Mouse (Mus musculus): ENCODE measurements around the gene Stag1.

Stag1 gene

DNA sequence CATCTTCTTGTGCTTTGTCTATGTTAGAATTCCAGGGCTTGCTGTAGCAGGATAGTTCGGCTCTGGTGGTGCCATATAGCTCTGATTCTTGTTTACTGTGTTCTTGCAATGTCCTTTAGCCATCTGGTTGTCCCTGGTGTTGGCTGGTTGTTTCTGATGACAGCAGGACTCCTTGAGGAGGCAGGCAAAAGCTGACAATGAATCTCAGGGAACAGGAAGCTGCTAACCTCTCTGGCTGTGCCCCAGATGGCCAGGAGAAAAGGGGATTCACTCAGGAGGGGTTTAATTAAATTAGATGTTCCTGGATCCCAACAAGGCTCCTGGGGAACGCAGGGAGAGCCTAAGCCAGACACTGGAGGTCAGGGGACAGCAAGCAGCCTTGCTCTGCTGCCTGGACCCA is 344.4 kb downstream of the Stag1 start:
- DNase-seq (ENCODE audit: extremely low read depth, insufficient read length, low spot score): no peak

DNA sequence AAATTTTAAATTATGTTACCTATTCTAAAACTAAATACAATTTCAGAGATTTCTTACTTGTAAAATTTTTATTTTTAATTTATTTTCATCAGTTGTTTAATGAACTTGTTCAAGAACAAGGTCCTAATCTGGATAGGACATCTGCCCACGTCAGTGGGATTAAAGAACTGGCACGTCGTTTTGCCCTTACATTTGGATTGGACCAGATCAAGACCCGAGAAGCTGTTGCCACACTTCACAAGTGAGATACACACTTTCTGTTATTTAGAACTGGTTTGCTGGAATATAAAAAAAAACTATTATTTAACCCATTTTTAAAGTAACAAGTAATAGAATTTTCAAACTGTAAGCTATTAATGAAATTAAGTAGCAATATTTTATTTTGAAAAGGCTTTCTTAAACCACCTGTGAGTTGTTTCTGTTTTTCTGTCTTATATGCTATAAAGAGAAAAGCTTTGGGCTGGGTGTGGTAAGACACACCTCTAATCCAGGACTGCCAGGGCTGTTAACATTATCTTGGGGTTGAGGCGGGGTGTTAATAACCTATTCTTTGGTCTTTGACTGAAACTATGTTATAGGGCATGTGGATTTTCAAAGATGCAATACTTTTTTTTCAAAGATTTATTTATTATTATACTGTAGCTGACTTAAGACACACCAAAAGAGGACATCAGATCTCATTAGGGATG is 347.2 kb downstream of the Stag1 start:
- no peak for DNase-seq (ENCODE audit: extremely low read depth, insufficient read length, low spot score)

DNA sequence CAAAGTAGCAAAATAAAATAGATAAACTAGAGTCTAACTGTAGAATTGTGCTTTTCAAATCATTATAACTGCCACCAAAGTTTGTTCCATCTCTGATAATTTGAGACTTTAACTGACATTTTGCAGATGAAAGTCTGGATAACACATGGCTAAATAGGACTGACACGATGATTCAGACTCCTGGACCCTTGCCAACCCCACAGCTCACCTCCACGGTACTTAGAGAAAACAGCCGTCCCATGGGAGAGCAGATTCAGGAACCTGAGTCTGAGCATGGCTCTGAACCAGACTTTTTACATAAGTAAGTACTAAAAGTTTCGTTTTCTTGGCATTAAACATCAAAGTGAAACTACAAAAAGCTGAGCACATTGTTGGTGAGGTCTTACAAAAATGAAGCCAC is 353.9 kb downstream of the Stag1 start:
- peak; percentile 40 for DNase-seq (ENCODE audit: extremely low read depth, insufficient read length, low spot score)

DNA sequence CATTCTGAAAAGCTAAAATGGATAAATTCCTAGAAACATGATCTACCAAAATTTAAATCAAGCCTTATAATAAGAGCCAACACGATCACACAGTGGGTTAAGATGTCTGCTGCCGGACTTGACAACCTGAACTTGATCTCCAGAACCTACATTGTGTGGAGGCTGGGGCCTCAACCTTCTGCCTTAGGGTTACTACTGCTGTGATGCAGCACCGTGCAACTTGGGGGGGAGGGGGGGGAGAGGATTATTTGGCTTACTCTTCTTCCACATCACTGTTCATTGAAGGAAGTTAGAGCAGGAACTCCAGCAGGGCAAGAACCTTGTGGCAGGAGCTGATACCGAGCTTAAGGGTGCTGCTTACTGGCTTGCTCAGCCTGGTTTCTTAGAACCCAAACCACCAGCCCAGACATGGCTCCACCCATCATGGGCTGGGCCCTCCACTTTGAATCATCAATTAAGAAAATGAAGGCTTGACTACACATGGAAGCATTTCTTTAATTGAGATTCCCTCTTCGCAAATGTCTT is 365.4 kb downstream of the Stag1 start:
- no peak for DNase-seq (ENCODE audit: extremely low read depth, insufficient read length, low spot score)

DNA sequence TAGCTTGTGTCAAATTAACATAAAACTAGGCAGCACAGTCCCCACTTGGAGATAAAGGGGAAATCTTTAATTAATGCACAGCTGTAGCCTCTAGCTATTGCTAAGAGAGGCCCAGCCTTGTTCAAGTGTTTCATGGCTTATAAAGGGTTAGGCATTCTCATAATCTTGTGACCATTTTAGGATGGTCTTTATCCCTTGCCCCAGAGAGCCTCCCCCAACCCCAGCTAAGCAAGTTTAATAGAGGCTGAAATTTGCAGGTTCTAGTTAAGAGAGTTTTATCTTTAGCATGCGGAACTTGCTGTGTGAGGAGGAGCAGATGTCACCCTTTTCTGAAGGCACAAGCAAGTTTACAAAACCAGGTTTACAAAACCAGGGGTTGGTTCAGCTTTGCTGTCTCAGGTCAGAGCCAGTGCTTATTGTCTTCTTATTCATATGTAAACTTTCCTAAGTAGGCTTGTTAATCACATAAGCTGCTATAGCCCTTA is 365.9 kb downstream of the Stag1 start:
- no peak for DNase-seq (ENCODE audit: extremely low read depth, insufficient read length, low spot score)

DNA sequence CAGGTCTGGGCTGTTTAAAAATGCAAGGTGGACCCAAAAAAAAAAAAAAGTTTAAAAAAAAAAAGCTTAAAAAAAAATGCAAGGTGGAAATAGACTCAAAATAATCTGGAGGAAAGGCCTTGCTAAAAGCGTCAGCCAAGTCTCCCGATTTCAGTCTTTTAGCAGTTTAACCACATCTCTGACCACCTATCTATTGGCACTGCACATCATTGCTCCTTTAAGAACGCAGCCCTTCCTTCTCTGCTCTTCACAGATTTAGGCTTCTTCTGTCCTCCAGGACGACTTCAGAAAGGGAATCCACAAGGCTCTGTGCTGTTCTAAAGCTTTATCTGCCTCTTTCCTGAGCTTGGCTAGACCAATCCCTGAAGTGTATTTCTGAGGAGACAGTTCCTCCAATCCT is 366.5 kb downstream of the Stag1 start:
- no peak for DNase-seq (ENCODE audit: extremely low read depth, insufficient read length, low spot score)

DNA sequence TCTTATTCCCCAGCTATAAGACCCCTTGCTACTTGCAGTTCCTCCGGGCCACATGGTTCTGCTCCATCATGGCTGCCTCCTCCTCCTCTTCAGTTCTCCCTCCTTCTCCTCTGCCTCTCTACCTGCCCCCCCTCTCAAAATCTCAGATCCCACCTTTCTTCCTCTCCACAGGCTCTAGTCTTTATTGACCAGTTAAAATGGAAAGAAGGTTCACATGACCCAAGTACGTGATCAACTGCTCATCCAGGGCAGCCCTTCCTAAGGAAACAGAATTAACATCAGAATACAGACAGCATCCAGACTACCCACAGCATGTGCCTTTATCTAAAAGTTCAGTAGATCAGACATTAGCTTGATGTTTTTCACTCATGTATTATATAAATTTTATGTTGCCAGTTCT is 371.9 kb downstream of the Stag1 start:
- DNase-seq (ENCODE audit: extremely low read depth, insufficient read length, low spot score): no peak

DNA sequence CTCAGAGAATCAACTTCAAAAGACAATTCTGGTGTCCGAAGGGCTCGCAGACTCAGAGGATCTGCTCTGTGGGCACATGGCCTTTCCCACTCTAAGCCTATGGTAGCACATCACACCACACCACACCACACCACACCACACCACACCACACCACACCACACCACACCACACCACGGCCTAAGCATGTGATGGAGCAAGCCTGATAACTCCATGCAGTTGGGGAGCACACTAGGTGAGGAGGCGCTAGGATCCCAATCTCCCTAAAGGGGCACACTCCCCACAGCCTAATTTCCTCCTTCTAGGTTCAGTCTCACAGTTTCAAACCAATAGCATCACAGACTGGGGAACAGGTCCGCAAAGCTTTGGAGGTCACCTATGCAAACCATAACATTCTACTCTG is 381.1 kb downstream of the Stag1 start:
- DNase-seq (ENCODE audit: extremely low read depth, insufficient read length, low spot score): no peak

DNA sequence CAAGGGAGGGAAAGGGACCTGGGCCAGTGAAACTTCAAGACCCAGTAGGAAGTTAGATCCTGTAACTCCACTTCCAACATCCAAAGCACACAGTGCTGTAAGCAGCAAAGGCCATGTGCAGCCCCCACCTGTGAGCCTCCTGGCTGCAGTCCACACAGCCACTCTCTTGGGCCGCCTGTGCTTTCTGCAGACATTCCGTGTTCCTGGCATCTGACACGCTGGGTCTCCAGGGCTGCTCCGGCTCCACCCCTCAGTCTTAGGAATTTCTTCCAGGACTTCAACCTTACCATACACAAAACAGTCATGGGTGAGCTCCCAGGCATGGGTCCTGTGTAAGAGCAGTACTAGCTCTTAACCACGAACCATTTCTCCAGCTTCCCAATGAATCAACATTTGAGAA is 381.7 kb downstream of the Stag1 start:
- no peak for DNase-seq (ENCODE audit: extremely low read depth, insufficient read length, low spot score)

DNA sequence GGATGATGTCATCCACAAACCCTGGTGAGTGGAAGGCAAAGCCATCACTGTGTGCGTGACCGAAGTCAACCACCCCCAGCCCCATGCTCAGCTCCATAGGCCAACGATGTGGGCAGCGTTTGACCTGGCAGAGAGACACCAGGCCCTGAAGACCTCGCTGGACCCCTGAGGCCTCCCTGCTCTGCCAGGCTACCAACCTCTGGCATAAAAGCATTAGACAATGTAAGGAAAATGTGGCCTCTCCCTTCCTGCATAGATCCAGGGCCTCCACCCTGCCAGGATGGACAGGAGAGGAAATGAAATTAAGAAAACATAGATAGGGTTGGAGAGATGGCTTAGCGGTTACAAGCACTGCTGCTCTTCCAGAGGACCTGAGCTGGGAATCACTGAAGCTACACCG is 385.2 kb downstream of the Stag1 start:
- no peak for DNase-seq (ENCODE audit: extremely low read depth, insufficient read length, low spot score)

DNA sequence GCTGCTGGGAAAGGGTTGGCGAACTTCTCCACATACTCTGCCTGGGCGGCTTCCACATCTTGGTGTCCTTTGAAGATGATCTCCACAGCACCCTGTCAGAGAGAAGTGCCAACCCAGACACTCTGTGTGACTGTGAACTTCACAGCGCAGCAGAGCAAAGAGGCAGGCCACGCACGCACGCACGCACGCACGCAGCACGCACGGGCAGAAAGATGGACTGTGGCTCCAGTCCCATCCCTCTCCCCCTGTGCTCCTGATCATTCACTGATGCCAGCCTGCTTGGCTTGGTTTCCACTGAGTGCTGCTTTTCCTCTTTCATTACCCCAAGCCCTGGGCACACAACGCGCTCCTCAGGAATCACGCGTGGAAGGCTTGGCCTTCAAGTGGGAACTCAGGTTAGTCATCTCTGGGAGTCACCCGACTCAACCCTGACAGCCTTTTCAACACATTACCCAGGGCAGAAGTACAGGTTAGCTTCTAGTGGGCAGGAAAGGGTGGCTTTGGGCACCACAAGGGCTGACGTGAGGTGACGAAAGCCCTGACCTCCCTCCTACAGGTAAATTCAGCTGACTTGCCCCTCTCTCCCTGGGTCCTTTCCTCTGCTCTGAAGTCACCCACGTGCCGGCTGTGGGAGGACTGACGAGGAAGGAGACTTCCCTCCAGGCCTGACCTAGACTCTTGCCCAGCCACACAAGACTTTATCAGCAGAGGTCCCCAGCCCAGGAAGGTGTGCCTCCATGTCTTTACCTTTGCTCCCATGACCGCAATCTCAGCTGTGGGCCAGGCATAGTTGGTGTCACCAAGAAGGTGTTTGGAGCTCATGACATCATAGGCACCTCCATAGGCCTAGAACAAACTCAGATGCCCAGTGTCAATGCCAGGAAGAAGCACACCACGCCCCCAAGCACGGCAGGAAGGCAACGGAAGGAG is 387.0 kb downstream of the Stag1 start:
- DNase-seq (ENCODE audit: extremely low read depth, insufficient read length, low spot score): no peak

DNA sequence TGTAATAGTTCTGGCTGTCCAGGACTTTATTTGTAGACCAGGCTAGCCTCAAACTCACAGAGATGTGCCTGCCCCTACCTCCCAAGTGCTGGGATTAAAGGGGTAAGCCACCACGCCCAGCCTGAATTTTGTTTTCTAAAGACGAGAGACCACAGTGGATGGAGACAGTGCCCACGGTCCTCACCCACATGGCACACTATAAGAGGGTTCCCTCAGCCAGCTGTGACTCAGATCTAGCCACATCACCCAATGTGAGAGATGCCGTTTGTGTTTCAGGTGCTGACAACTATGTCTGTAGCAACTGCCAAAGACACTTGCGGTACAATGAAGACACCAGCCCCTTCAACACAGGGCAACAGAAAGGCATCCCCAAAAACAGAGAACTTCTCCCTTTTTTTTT is 389.4 kb downstream of the Stag1 start:
- DNase-seq (ENCODE audit: extremely low read depth, insufficient read length, low spot score): no peak

DNA sequence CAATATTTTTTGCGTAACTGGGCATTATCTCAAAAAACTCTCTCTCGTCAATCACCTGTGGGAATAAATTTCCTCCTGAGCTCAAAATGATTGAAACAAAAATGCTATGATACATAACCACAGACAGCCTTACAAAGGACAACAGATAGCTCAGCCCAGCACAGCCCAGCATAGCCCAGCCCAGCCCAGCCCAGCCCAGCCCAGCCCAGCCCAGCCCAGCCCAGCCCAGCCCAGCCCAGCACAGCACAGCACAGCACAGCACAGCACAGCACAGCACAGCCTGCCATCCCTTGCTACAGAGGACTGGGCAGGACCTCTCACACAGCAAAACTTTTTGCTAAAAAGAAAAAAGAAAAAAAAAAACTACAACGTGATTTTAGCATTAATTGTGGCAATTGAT is 390.3 kb downstream of the Stag1 start:
- DNase-seq (ENCODE audit: extremely low read depth, insufficient read length, low spot score): no peak

DNA sequence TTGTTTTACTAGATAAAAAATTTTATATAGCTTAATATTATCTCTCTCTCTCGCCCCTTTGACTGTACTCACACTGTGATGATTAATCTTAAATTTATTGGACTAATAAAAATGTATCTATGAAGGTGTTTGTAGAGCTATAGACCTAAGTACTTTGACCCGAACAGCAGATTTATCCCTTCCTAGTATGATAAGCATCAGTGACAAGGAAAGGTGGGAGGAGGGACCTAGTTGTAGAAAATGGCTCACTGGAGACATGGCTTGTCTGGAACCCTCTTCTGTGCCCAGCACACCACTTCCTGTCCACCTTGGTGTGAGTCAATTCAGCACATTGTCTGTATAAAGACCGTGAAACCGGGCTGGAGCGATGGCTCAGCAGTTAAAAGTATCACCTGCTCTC is 393.0 kb downstream of the Stag1 start:
- no peak for DNase-seq (ENCODE audit: extremely low read depth, insufficient read length, low spot score)

DNA sequence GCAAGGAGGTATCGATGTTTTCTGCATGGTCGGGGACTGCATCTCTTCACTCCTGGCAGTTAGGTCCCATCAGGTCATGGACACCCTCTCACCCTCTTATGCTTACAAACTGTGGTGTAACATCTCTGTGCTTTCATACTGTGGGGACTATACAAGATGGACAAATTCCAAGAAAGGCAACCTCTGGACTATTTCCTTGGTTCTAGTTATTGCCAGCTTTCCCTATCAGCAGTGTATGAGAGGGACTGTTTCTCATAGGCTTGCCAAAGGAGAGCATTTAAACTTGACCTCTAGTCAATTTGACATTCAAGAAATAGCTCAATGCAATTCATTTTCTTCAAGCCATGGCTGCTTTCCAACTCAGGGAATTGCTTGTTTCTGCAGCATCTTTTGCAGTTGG is 393.7 kb downstream of the Stag1 start:
- DNase-seq (ENCODE audit: extremely low read depth, insufficient read length, low spot score): no peak

DNA sequence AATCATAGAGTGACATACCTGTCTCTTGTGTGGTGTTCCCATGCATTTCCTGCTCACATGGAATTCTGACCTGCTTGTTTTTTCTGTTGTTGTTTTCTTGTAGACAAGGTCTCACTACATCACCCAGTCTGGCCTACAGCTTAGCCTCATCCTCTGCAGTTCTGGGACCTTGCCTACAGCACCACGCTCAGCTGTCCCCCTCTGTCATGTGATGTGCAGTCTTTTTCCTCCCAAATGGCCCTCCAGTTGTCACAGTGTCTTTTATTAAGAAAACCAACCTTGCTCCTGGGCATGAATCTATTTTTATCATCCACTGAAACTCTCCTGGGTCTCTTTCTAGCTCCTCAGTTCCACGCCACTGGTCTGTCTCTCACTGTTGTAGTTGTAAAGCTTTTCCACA is 394.6 kb downstream of the Stag1 start:
- DNase-seq (ENCODE audit: extremely low read depth, insufficient read length, low spot score): no peak

DNA sequence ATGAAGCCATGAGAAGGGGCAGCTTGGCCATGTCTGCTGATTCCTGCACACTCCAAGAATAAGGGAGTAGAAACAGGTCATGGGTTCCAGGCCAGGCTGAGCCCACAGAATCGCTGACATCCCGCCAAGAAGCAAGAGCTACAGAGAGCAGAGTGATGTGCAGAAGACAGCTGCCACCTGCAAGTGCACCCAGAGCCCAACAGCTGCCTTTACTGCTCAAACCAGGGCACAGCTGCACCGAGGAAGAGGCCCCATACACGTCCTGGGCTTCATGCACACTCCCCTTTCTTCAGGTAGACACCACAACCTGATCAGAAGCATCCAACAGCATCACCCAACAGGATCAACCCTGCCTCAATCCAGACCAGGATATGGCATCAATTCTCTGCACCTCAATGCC is 396.3 kb downstream of the Stag1 start:
- DNase-seq (ENCODE audit: extremely low read depth, insufficient read length, low spot score): no peak

DNA sequence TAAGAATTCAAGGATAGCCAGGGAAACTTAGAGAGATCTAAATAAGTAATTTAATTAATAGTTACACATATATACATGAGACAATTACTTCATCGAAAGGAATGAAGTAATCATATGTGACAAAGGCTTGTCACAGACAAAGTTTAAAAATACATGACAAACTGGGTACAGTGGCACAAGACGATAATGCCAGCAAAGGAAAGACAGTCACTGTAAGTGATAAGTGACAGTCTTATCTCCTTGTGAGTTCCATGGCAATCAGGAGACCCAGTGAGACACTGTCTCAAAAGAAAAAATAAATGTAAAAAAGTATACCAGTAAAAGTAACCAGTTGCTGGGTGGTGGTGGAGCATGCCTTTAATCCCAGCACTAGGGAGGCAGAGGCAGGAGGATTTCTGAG is 399.5 kb downstream of the Stag1 start:
- no peak for DNase-seq (ENCODE audit: extremely low read depth, insufficient read length, low spot score)

DNA sequence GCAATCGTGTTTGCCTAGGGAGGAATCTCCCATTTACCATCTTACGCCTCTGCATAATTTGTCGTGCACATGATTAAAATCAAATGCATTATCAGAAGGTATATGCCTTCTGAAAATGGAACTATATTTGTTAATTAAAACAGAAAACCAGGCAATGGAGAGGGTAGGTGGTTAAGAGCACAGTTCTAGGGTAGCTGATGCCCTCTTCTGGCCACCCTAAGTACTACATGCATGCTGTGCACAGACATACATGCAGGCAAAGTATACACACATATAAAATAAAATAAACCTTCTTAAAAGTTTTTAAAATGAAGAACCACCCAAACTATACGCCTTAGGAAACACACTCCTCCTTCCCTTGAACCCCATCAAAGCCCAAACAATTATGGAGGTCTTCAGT is 404.5 kb downstream of the Stag1 start:
- DNase-seq (ENCODE audit: extremely low read depth, insufficient read length, low spot score): no peak

DNA sequence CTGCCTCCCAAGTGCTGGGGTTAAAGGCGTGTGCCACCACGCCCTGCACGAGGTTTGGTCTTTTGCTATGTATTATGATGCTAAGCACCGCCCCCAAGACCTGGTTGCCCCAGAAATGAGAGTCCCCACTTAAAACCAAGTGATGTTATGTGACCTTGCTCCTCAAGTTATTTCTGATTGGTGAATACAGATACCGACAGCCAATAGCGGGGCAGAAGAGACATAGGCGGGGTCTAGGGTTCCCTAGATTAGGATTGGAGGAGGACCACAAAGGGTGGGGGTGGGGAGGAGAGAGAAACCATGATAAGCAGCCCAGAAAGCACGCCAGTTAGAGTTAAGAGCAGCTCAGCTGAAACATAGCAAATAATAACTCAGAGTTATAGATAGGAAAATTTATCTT is 405.2 kb downstream of the Stag1 start:
- no peak for DNase-seq (ENCODE audit: extremely low read depth, insufficient read length, low spot score)

DNA sequence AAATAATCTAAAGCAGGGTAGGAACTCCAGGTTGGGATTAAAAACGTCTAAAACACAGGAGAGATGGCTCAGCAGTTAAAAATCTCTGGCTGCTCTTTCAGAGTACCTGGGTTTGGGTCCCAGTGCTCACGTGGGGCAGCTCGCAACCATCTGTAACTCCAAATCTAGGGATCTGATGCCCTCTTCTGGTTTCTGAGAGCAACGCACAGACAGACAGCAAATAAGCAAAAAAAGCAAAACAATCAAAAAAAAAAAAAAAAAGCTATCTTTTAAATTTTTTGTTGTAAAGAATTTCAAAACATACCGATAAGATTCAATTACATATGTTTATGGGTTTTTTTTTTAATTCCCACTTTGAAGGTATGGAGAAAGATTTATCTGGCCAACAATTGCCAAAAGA is 405.7 kb downstream of the Stag1 start:
- no peak for DNase-seq (ENCODE audit: extremely low read depth, insufficient read length, low spot score)

DNA sequence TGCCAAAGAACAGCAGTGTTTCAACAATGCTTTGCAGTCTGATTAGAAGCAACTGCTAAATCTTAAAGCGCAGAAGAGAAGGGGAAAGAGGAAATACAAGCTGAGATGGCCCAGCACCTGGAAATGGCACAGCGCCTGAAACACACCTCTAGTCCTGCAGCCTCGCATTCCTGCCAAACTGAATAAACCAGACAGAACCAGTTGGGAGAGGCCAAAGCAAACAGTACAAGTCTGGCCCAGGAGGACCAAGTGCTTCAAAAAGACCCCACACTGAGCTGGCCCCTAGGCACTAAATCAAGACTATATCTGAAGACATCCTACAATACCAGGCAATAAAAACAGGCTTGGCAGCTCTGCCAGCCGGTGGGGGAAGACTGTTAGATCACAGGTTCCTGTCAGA is 408.3 kb downstream of the Stag1 start:
- no peak for DNase-seq (ENCODE audit: extremely low read depth, insufficient read length, low spot score)

All from 3134 (cell line).